Comparison of ENCODE assay signal across 8 mouse cellular contexts in genomic region chr3:118434311-118434710, GRCm38 (mm10).
DNase-seq lines count a peak whose midpoint lies in the region; ATAC-seq and TF ChIP-seq lines count a peak whose summit lies in the region.

No protein-coding gene starts in this region.

- peak overlapping the region; percentile 70 for H3K4me3 ChIP-seq in gastrocnemius, adult 2 months
- H3K4me3 ChIP-seq in embryonic facial prominence, embryonic 14.5 days (ENCODE audit: low read depth, low read length) = peak overlapping the region; percentile 48
- H3K4me3 ChIP-seq in limb, embryonic 15.5 days = peak overlapping the region; percentile 40
- H3K4me3 ChIP-seq in small intestine, adult 2 months (ENCODE audit: low read depth, low read length) = peak overlapping the region; percentile 57

- intact Hi-C loops in gastrocnemius, adult 2 months (cut with DNase I) = no loop called here

- H3K27me3 ChIP-seq in embryonic facial prominence, embryonic 14.5 days (replicated peaks; ENCODE audit: control insufficient read depth, insufficient read depth, low read length) = peaks cover 66% of the 10 kb centered on the region
- peaks cover 55% of the 10 kb centered on the region for H3K27me3 ChIP-seq in limb, embryonic 15.5 days
- peaks cover 33% of the 10 kb centered on the region for H3K27me3 ChIP-seq in small intestine, adult 2 months (ENCODE audit: control insufficient read depth, insufficient read depth, low read length)

- under 1% methylated on average over 16 of the region's 17 CpGs for WGBS in embryonic facial prominence, embryonic 14.5 days
- WGBS in limb, embryonic 15.5 days = 0% methylated on average over 17 of the region's 17 CpGs
- 1% methylated on average over 17 of the region's 17 CpGs for WGBS in small intestine, adult 2 months

- H3K27ac ChIP-seq in gastrocnemius, adult 2 months = no peak overlapping the region
- H3K27ac ChIP-seq in embryonic facial prominence, embryonic 14.5 days (replicated peaks; ENCODE audit: low read depth, low read length) = no peak overlapping the region
- H3K27ac ChIP-seq in limb, embryonic 15.5 days = no peak overlapping the region
- H3K27ac ChIP-seq in small intestine, adult 2 months (ENCODE audit: insufficient read depth, low read depth, low read length) = no peak overlapping the region

- H3K4me2 ChIP-seq in embryonic facial prominence, embryonic 14.5 days (ENCODE audit: low read depth, low read length) = peak overlapping the region; percentile 62
- H3K4me2 ChIP-seq in limb, embryonic 15.5 days = peak overlapping the region; percentile 81

- peak overlapping the region; percentile 44 for H3K9ac ChIP-seq in embryonic facial prominence, embryonic 14.5 days (ENCODE audit: low read depth, low read length)
- no peak overlapping the region for H3K9ac ChIP-seq in limb, embryonic 15.5 days

- H3K9me3 ChIP-seq in embryonic facial prominence, embryonic 14.5 days (ENCODE audit: control insufficient read depth, low read length) = no peaks in the 10 kb centered on the region
- H3K9me3 ChIP-seq in limb, embryonic 15.5 days = no peaks in the 10 kb centered on the region

- H3K4me1 ChIP-seq in embryonic facial prominence, embryonic 14.5 days (ENCODE audit: control insufficient read depth, insufficient read depth, low read length) = peaks cover 10% of the 10 kb centered on the region; the same call in 1 of the 2 replicates
- peaks cover 27% of the 10 kb centered on the region for H3K4me1 ChIP-seq in limb, embryonic 15.5 days
- peaks cover 6% of the 10 kb centered on the region for H3K4me1 ChIP-seq in small intestine, adult 2 months (ENCODE audit: control insufficient read depth, insufficient read depth, insufficient read length, low read length)

- H3K36me3 ChIP-seq in embryonic facial prominence, embryonic 14.5 days (ENCODE audit: control insufficient read depth, insufficient read depth, low read length) = no peaks in the 10 kb centered on the region
- no peaks in the 10 kb centered on the region for H3K36me3 ChIP-seq in limb, embryonic 15.5 days
- H3K36me3 ChIP-seq in small intestine, adult 2 months (ENCODE audit: control insufficient read depth, insufficient read depth, low read length) = no peaks in the 10 kb centered on the region

- ATAC-seq in embryonic facial prominence, embryonic 14.5 days (ENCODE audit: low read depth) = peak; percentile 23
- ATAC-seq in limb, embryonic 15.5 days (ENCODE audit: insufficient number of reproducible peaks, low FRiP score, low TSS enrichment, low read depth) = no peak

- TF ChIP-seq POLR2A in small intestine, adult 2 months (IDR thresholded peaks at IDR 0.05; ENCODE audit: low read depth, low read length) = no peak

- TF ChIP-seq CTCF in gastrocnemius, adult 2 months (IDR thresholded peaks at IDR 0.05) = no peak
- no peak for TF ChIP-seq CTCF in small intestine, adult 2 months (IDR thresholded peaks at IDR 0.05; ENCODE audit: extremely low read depth, insufficient read length, insufficient replicate concordance, low read depth, low read length)

- peak; percentile 14 for DNase-seq in gastrocnemius, adult 2 months
- no peak for DNase-seq in gastrocnemius, postnatal 10 days
- DNase-seq in ES-CJ7 (ENCODE audit: low read depth, low spot score) = peak; percentile 62
- peak; percentile 24 for DNase-seq in embryonic facial prominence, embryonic 14.5 days (ENCODE audit: low spot score)
- DNase-seq in kidney, adult 9 months = no peak
- no peak for DNase-seq in gastrocnemius, postnatal 25 days

Comparison
In these comparisons a context has a peak if more than half of its experiments do, and no peak if none do; other contexts are left out.
1. DNase-seq: peak in gastrocnemius, adult 2 months (single experiment), ES-CJ7 (single experiment) and embryonic facial prominence, embryonic 14.5 days (single experiment); none in gastrocnemius, postnatal 10 days (single experiment), kidney, adult 9 months (single experiment) and gastrocnemius, postnatal 25 days (single experiment).
2. Peak in every context shown above with its lines, with median percentiles within 50 percentile points of each other: H3K4me3 ChIP-seq.